Mouse (Mus musculus): ENCODE results near the gene Ulk4. TPM values are rescaled to one million over a fixed set of nuclear protein-coding genes. Genes with fewer than 3 reads are reported as not detected.

Gene Ulk4
- total and polyA plus RNA-seq, 2 experiments from 2014 or later: 8.1 to 68.0 TPM

DNA sequence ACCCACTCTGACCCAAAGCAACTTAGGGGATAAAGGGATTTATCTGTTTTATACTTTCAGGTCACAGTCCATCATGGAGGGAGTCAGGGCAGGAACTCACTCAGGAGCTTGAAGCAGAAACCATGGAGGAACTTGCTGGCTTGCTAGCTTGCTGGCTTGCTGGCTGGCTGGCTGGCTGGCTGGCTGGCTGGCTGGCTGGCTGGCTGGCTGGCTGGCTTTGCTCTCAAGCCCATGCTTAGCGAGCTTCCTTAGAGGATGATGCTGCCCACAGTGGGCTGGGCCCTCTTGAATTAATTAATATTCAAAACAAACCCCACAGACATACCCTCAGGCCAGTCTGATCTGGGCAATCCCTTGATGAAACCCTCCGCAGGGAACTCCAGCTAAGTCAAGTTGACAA, 285.2 kb downstream of the Ulk4 start:
- Histone ChIP-seq H3K27ac (ENCODE audit: low read depth, low read length) (no peak overlapping the region), H3K4me2 (ENCODE audit: low read depth, low read length, poor library complexity, severe bottlenecking) (no peak overlapping the region), H3K9ac (replicated peaks; ENCODE audit: low read length, poor library complexity, severe bottlenecking) (no peak overlapping the region), H3K9me3 (ENCODE audit: low read length) (no peaks in the 10 kb centered on the region), H3K36me3 (ENCODE audit: insufficient read depth, low read length) (no peaks in the 10 kb centered on the region), H3K27me3 (ENCODE audit: insufficient read depth, low read length) (no peaks in the 10 kb centered on the region), H3K4me3 (ENCODE audit: low read depth, low read length) (no peak overlapping the region), H3K4me1 (ENCODE audit: insufficient read depth, low read length) (peaks cover 15% of the 10 kb centered on the region)
- DNase-seq (ENCODE audit: low spot score) (no peak), ATAC-seq (ENCODE audit: low FRiP score) (no peak)
- 63% methylated on average over 2 of the region's 2 CpGs for WGBS
- no peak for TF ChIP-seq CTCF (IDR thresholded peaks at IDR 0.05)

DNA sequence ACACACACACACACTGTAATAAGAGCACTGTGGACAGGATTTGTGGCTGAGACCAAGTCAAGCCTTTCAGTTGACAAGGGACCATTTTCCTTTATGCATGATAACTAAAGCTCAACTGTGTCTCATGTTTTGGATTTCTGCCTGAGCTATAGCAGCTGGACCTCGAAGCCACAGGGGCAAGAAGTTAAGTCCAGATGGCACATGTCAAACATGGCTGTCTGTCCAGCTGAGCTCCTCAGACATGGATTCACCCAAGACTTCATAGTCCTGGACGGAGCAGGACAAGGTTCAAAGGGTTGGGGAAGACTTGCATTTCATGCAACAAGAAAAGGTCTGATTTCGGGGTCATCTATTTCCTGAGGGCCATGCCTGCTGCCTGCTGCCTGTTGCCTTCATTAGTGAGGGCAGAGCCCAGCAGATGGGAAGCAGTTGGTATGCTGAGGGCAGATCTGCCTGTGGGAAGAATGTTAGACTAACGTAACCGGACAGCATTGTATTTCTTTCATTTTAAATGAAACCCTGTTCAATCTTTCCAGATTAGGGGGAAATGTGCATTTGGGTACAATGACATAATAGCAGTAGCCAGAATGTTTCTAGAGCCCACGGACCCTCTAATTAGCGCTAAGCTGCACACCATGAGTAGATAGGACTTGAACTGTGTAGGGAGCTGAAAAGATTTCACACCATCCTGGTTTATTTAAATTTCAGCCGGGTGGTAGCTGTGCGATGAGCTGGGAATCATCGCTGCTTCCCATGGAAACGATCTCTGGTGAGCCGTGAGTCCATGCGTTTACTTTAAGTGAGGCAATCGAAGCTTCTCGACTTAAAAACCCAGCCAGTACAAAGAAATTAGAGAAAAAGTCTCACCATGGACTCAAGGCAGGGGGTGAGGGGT, 286.9 kb downstream of the Ulk4 start:
- Histone ChIP-seq H3K4me2 (ENCODE audit: low read depth, low read length, poor library complexity, severe bottlenecking) (no peak overlapping the region), H3K9me3 (ENCODE audit: low read length) (no peaks in the 10 kb centered on the region), H3K4me3 (ENCODE audit: low read depth, low read length) (no peak overlapping the region), H3K4me1 (ENCODE audit: insufficient read depth, low read length) (peaks cover 15% of the 10 kb centered on the region), H3K27me3 (ENCODE audit: insufficient read depth, low read length) (no peaks in the 10 kb centered on the region), H3K36me3 (ENCODE audit: insufficient read depth, low read length) (no peaks in the 10 kb centered on the region), H3K27ac (ENCODE audit: low read depth, low read length) (no peak overlapping the region), H3K9ac (replicated peaks; ENCODE audit: low read length, poor library complexity, severe bottlenecking) (no peak overlapping the region)
- 43% methylated on average over 15 of the region's 15 CpGs for WGBS
- TF ChIP-seq CTCF (IDR thresholded peaks at IDR 0.05): no peak
- peak; percentile 63 for DNase-seq (ENCODE audit: low spot score)
- ATAC-seq (ENCODE audit: low FRiP score): no peak

DNA sequence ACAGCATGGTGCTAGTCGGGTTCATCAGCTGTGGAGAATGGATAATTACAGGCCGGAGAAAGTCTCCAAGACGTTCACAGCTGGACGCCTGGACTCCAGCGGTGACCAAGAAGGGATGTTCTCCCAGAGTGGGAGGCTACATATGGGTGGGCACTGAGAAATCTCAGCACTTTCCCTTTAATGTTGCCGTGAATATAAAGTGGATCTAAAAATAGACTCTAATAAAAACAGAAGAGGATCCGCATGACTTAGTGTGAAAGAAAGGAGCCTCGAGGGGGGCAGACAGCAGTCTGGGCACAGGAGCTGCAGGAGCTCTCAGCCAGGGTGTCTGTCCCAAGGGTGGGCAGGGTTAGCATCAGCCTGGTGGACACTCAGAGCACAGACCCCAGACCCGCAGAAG, 288.9 kb downstream of the Ulk4 start:
- Histone ChIP-seq H3K27ac (ENCODE audit: low read depth, low read length) (no peak overlapping the region; the same call in 1 of the 2 replicates), H3K4me3 (ENCODE audit: low read depth, low read length) (no peak overlapping the region), H3K9ac (replicated peaks; ENCODE audit: low read length, poor library complexity, severe bottlenecking) (no peak overlapping the region), H3K27me3 (ENCODE audit: insufficient read depth, low read length) (no peaks in the 10 kb centered on the region), H3K4me2 (ENCODE audit: low read depth, low read length, poor library complexity, severe bottlenecking) (no peak overlapping the region), H3K9me3 (ENCODE audit: low read length) (no peaks in the 10 kb centered on the region), H3K4me1 (ENCODE audit: insufficient read depth, low read length) (peaks cover 5% of the 10 kb centered on the region; the same call in 1 of the 2 replicates), H3K36me3 (ENCODE audit: insufficient read depth, low read length) (no peaks in the 10 kb centered on the region)
- TF ChIP-seq CTCF (IDR thresholded peaks at IDR 0.05): no peak
- 29% methylated on average over 9 of the region's 9 CpGs for WGBS
- DNase-seq (ENCODE audit: low spot score) (peak; percentile 10), ATAC-seq (ENCODE audit: low FRiP score) (peak; percentile 19; the same call in 1 of the 2 replicates)

DNA sequence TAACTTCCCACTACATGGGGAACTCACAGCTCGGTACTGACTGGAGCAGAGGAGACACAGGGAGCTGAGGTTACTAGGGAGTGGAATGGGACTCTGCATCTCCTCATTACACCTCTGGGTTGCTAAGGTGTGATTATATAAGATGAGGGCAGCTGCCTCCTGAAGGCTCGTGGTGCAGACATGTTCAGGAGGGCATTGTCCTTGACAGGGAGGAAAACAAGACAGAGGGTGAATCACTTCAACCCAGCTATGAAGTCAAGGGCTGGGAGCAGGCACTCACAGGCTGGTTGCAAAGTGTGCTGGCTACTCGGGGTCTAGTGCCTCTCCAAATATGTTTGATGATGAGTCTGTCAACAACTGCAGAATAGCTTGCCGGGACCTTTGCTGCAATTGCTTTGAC, 290.0 kb downstream of the Ulk4 start:
- Histone ChIP-seq H3K4me2 (ENCODE audit: low read depth, low read length, poor library complexity, severe bottlenecking) (no peak overlapping the region), H3K4me3 (ENCODE audit: low read depth, low read length) (no peak overlapping the region), H3K9me3 (ENCODE audit: low read length) (no peaks in the 10 kb centered on the region), H3K4me1 (ENCODE audit: insufficient read depth, low read length) (peaks cover 5% of the 10 kb centered on the region; the same call in 1 of the 2 replicates), H3K27me3 (ENCODE audit: insufficient read depth, low read length) (no peaks in the 10 kb centered on the region), H3K27ac (ENCODE audit: low read depth, low read length) (no peak overlapping the region), H3K9ac (replicated peaks; ENCODE audit: low read length, poor library complexity, severe bottlenecking) (no peak overlapping the region), H3K36me3 (ENCODE audit: insufficient read depth, low read length) (no peaks in the 10 kb centered on the region)
- 81% methylated on average over 4 of the region's 4 CpGs for WGBS
- TF ChIP-seq CTCF (IDR thresholded peaks at IDR 0.05): no peak
- ATAC-seq (ENCODE audit: low FRiP score) (no peak), DNase-seq (ENCODE audit: low spot score) (no peak)

DNA sequence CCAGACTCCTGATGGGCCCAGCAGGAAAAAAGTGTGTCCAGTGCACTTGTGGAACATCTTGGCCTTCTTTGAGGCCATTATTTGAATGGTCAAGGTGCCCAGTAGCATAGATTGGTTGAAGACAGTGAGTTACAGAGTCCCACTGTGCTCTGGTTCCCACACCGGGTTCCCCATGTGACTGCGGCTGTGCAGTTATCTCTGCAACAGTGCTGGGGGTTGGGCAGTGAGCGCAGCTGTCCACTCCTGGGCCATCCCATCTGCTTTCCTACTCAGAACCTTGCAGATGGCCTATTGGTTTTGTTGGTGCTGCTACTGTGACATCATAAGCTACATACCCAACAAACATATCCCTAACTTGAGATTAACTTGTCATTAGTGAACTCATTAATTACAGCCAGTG, 290.7 kb downstream of the Ulk4 start:
- Histone ChIP-seq H3K9me3 (ENCODE audit: low read length) (no peaks in the 10 kb centered on the region), H3K9ac (replicated peaks; ENCODE audit: low read length, poor library complexity, severe bottlenecking) (no peak overlapping the region), H3K4me2 (ENCODE audit: low read depth, low read length, poor library complexity, severe bottlenecking) (no peak overlapping the region), H3K27me3 (ENCODE audit: insufficient read depth, low read length) (no peaks in the 10 kb centered on the region), H3K36me3 (ENCODE audit: insufficient read depth, low read length) (no peaks in the 10 kb centered on the region), H3K4me3 (ENCODE audit: low read depth, low read length) (no peak overlapping the region), H3K27ac (ENCODE audit: low read depth, low read length) (no peak overlapping the region), H3K4me1 (ENCODE audit: insufficient read depth, low read length) (peaks cover 5% of the 10 kb centered on the region; the same call in 1 of the 2 replicates)
- TF ChIP-seq CTCF (IDR thresholded peaks at IDR 0.05): no peak
- 91% methylated on average over 3 of the region's 3 CpGs for WGBS
- DNase-seq (ENCODE audit: low spot score) (no peak), ATAC-seq (ENCODE audit: low FRiP score) (no peak)

DNA sequence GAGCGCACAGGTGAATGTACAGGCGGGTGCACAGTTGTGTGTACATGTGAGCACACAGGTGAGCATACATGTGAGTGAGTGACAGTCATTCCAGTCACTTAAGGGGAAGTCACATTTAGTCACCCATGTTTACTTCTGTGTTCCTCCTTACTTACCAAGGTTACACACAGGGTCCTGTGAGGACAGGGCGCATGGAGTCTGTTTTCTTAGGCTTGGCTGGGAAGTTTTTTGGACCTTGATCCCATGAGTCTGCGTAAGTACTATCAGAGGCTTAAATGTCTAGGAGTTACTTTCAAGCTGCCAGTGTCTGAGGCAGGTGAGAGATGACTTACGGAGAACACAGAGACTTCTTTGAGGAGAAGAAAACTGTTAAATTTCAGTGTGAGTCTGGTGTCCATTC, 291.5 kb downstream of the Ulk4 start:
- WGBS: 98% methylated on average over 5 of the region's 5 CpGs
- H3K4me3 ChIP-seq (ENCODE audit: low read depth, low read length): no peak overlapping the region
- H3K4me2 ChIP-seq (ENCODE audit: low read depth, low read length, poor library complexity, severe bottlenecking): no peak overlapping the region
- H3K9ac ChIP-seq (replicated peaks; ENCODE audit: low read length, poor library complexity, severe bottlenecking): no peak overlapping the region
- no peak overlapping the region for H3K27ac ChIP-seq (ENCODE audit: low read depth, low read length)
- no peaks in the 10 kb centered on the region for H3K9me3 ChIP-seq (ENCODE audit: low read length)
- no peaks in the 10 kb centered on the region for H3K36me3 ChIP-seq (ENCODE audit: insufficient read depth, low read length)
- peaks cover 5% of the 10 kb centered on the region; the same call in 1 of the 2 replicates for H3K4me1 ChIP-seq (ENCODE audit: insufficient read depth, low read length)
- no peak for DNase-seq (ENCODE audit: low spot score)
- ATAC-seq (ENCODE audit: low FRiP score): no peak
- no peak for TF ChIP-seq CTCF (IDR thresholded peaks at IDR 0.05)
- H3K27me3 ChIP-seq (ENCODE audit: insufficient read depth, low read length): no peaks in the 10 kb centered on the region

Measured in midbrain, postnatal 0 days (tissue).